Mouse (Mus musculus) heart, postnatal 0 days (tissue): ENCODE data around the gene Fopnl. TPM values are rescaled to one million over a fixed set of nuclear protein-coding genes. Genes with fewer than 3 reads are reported as not detected.

Experiments
- ATAC-seq: fragments of 200-750 bp; cut with Nextera tagmentation; 2 replicates; pipeline ENCODE4 v1.8.0; 2017; ENCODE audit warnings: low read depth, moderate number of reproducible peaks, moderate library complexity; ENCODE audit not compliant: insufficient read depth
- DNase-seq: peaks from one replicate; pipeline ENCODE4 v3.0.0-alpha.2; 2016; ENCODE audit warnings: low spot score
- H3K27ac ChIP-seq: fragments of 300-500 bp; sonication (generic); 2 replicates; pipeline ENCODE4 v1.5.1; 2014; ENCODE audit warnings: low read depth, mild to moderate bottlenecking
- H3K27me3 ChIP-seq: fragments of 300-500 bp; sonication (generic); 2 replicates; pipeline ENCODE4 v1.6.1; 2014; ENCODE audit warnings: low read length, mixed read lengths; ENCODE audit not compliant: control insufficient read depth, insufficient read depth
- H3K36me3 ChIP-seq: fragments of 300-500 bp; sonication (generic); replicated peaks from 2 replicates; pipeline ENCODE4 v1.6.1; 2014; ENCODE audit warnings: low read length, mixed read lengths; ENCODE audit not compliant: control insufficient read depth, insufficient read depth
- H3K4me1 ChIP-seq: fragments of 300-500 bp; sonication (generic); 2 replicates; pipeline ENCODE4 v1.6.1; 2014; ENCODE audit warnings: antibody characterized with exemption; ENCODE audit not compliant: control insufficient read depth, insufficient read depth
- H3K4me2 ChIP-seq: fragments of 300-500 bp; sonication (generic); 2 replicates; pipeline ENCODE4 v1.6.1; 2014; ENCODE audit warnings: low read depth, mild to moderate bottlenecking, low read length, moderate library complexity
- H3K4me3 ChIP-seq: fragments of 300-500 bp; sonication (generic); 2 replicates; pipeline ENCODE4 v1.5.1; 2014; ENCODE audit warnings: low read depth, low read length
- H3K9ac ChIP-seq: fragments of 300-500 bp; sonication (generic); replicated peaks from 2 replicates; pipeline ENCODE4 v1.6.1; 2014; ENCODE audit warnings: low read depth, low read length, mixed read lengths
- H3K9me3 ChIP-seq: fragments of 300-500 bp; sonication (generic); replicated peaks from 2 replicates; pipeline ENCODE4 v1.6.1; 2016; ENCODE audit warnings: low read length; ENCODE audit not compliant: control insufficient read depth
- CTCF ChIP-seq: IDR thresholded peaks from 2 replicates; pipeline ENCODE4 v1.5.1; 2016; ENCODE audit warnings: antibody characterized with exemption, control low read depth, low read depth
- EP300 ChIP-seq: IDR thresholded peaks from 2 replicates; pipeline ENCODE4 v1.6.1; 2016; ENCODE audit warnings: antibody characterized with exemption, low read depth
- WGBS: fragments of 180-500 bp; shearing (Covaris S2); extraction: QIAGEN DNeasy Blood & Tissue Kit; methylation state at CpG from one replicate; pipeline ENCODE4 v1.1.7; 2014; 5-methylcytosine and 5-hydroxymethylcytosine counted together
- polyA plus RNA-seq: library from polyadenylated mRNA; unstranded; fragments of >200 nt; fragmentation: Nextera tagmentation; extraction: Ambion mirVana; gene quantifications from 2 replicates; pipeline ENCODE4 v1.2.1, GENCODE M21; 2015
- total RNA-seq: library from RNA; depleted of rRNA; stranded (reverse); fragments of >200 nt; gene quantifications from 2 replicates; pipeline ENCODE4 v1.2.3, GENCODE M21; 2014; ENCODE audit warnings: low replicate concordance

Gene Fopnl
- total and polyA plus RNA-seq, 2 experiments from 2014 or later = 110 to 130 TPM

- H3K36me3 ChIP-seq = no peaks in the 10 kb centered on the region
- TF ChIP-seq EP300 (no peak), CTCF (no peak)
- no peak overlapping the region for H3K4me3 ChIP-seq
- H3K27ac ChIP-seq = no peak overlapping the region
- WGBS = 51% methylated on average over 5 of the region's 5 CpGs
- no peak for DNase-seq
- H3K9ac ChIP-seq = no peak overlapping the region
- H3K27me3 ChIP-seq = no peaks in the 10 kb centered on the region
- H3K9me3 ChIP-seq = no peaks in the 10 kb centered on the region
- H3K4me1 ChIP-seq = no peaks in the 10 kb centered on the region
- H3K4me2 ChIP-seq = no peak overlapping the region
- no peak for ATAC-seq
Measured at GRCm38 (mm10) chr16:14352663-14353062, 35.5 kb upstream of the Fopnl start.

- 61% methylated on average over 3 of the region's 3 CpGs for WGBS
- Histone ChIP-seq H3K27ac (no peak overlapping the region), H3K9me3 (no peaks in the 10 kb centered on the region), H3K4me2 (no peak overlapping the region), H3K4me3 (no peak overlapping the region), H3K4me1 (no peaks in the 10 kb centered on the region), H3K9ac (no peak overlapping the region), H3K36me3 (no peaks in the 10 kb centered on the region), H3K27me3 (no peaks in the 10 kb centered on the region)
- DNase-seq (no peak), ATAC-seq (no peak)
- no peak for TF ChIP-seq CTCF
- TF ChIP-seq EP300 = no peak
Measured at GRCm38 (mm10) chr16:14352234-14352633, 35.0 kb upstream of the Fopnl start.

GRCm38 (mm10) chr16:14351571-14351970 is 34.4 kb upstream of the Fopnl start:
- TF ChIP-seq CTCF (no peak), EP300 (no peak)
- H3K9ac ChIP-seq = no peak overlapping the region
- no peaks in the 10 kb centered on the region for H3K27me3 ChIP-seq
- H3K36me3 ChIP-seq = no peaks in the 10 kb centered on the region
- no peaks in the 10 kb centered on the region for H3K9me3 ChIP-seq
- no peak for ATAC-seq
- DNase-seq = no peak
- H3K27ac ChIP-seq = no peak overlapping the region
- no peak overlapping the region for H3K4me3 ChIP-seq
- no peak overlapping the region for H3K4me2 ChIP-seq
- no peaks in the 10 kb centered on the region for H3K4me1 ChIP-seq

- no peak overlapping the region for H3K4me3 ChIP-seq
- H3K36me3 ChIP-seq = no peaks in the 10 kb centered on the region
- H3K27ac ChIP-seq = no peak overlapping the region
- DNase-seq (no peak), ATAC-seq (no peak)
- H3K9ac ChIP-seq = no peak overlapping the region
- H3K4me1 ChIP-seq = peaks cover 3% of the 10 kb centered on the region; the same call in 1 of the 2 replicates
- WGBS = 47% methylated on average over 3 of the region's 3 CpGs
- H3K4me2 ChIP-seq = no peak overlapping the region
- H3K9me3 ChIP-seq = no peaks in the 10 kb centered on the region
- no peaks in the 10 kb centered on the region for H3K27me3 ChIP-seq
- no peak for TF ChIP-seq EP300
- no peak for TF ChIP-seq CTCF
Measured at GRCm38 (mm10) chr16:14344967-14345366, 27.8 kb upstream of the Fopnl start.

GRCm38 (mm10) chr16:14328156-14328555 is 11.0 kb upstream of the Fopnl start:
- DNase-seq (no peak), ATAC-seq (no peak)
- no peaks in the 10 kb centered on the region for H3K9me3 ChIP-seq
- H3K4me1 ChIP-seq = no peaks in the 10 kb centered on the region
- TF ChIP-seq EP300 = no peak
- no peak for TF ChIP-seq CTCF
- H3K36me3 ChIP-seq = no peaks in the 10 kb centered on the region
- no peak overlapping the region for H3K27ac ChIP-seq
- no peak overlapping the region for H3K9ac ChIP-seq
- no peaks in the 10 kb centered on the region for H3K27me3 ChIP-seq
- no peak overlapping the region for H3K4me2 ChIP-seq
- H3K4me3 ChIP-seq = no peak overlapping the region
- WGBS = 43% methylated on average over 1 of the region's 1 CpGs

- TF ChIP-seq EP300 (no peak), CTCF (no peak)
- WGBS = 44% methylated on average over 1 of the region's 1 CpGs
- Histone ChIP-seq H3K27me3 (0 out of 2 replicates have a peak, but pooled peaks cover 3% of the 10 kb centered on the region), H3K4me1 (peaks cover 6% of the 10 kb centered on the region; the same call in 1 of the 2 replicates), H3K4me2 (no peak overlapping the region), H3K9ac (no peak overlapping the region), H3K4me3 (no peak overlapping the region), H3K36me3 (no peaks in the 10 kb centered on the region), H3K9me3 (no peaks in the 10 kb centered on the region), H3K27ac (no peak overlapping the region)
- ATAC-seq (no peak), DNase-seq (no peak)
Measured at GRCm38 (mm10) chr16:14320494-14320893, 3.3 kb upstream of the Fopnl start.
